Mouse (Mus musculus) midbrain, embryonic 11.5 days (tissue): ENCODE results near the gene Dab1. TPM values are rescaled to one million over a fixed set of nuclear protein-coding genes. Genes with fewer than 3 reads are reported as not detected.

Experiments used
- ATAC-seq: fragments of 200-750 bp; cut with Nextera tagmentation; 2 replicates; pipeline ENCODE4 v1.8.0; 2017; ENCODE audit warnings: moderate TSS enrichment, moderate library complexity; ENCODE audit not compliant: low FRiP score
- DNase-seq: peaks from one replicate; pipeline ENCODE4 v3.0.0; 2015; ENCODE audit warnings: low spot score; ENCODE audit errors: missing footprints
- H3K27ac ChIP-seq: fragments of 300-500 bp; sonication (generic); 2 replicates; pipeline ENCODE4 v1.5.1; 2014; ENCODE audit warnings: low read depth, low read length
- H3K27me3 ChIP-seq: fragments of 300-500 bp; sonication (generic); 2 replicates; pipeline ENCODE4 v1.6.1; 2014; ENCODE audit warnings: mild to moderate bottlenecking, low read length, moderate library complexity, mixed read lengths; ENCODE audit not compliant: control insufficient read depth, insufficient read depth
- H3K36me3 ChIP-seq: fragments of 300-500 bp; sonication (generic); 2 replicates; pipeline ENCODE4 v1.6.1; 2014; ENCODE audit warnings: mild to moderate bottlenecking, low read length, moderate library complexity, mixed read lengths; ENCODE audit not compliant: control insufficient read depth, insufficient read depth
- H3K4me1 ChIP-seq: fragments of 300-500 bp; sonication (generic); 2 replicates; pipeline ENCODE4 v1.6.1; 2014; ENCODE audit warnings: low read length; ENCODE audit not compliant: control insufficient read depth, insufficient read depth
- H3K4me2 ChIP-seq: fragments of 300-500 bp; sonication (generic); 2 replicates; pipeline ENCODE4 v1.6.1; 2014; ENCODE audit warnings: mild to moderate bottlenecking, moderate library complexity
- H3K4me3 ChIP-seq: fragments of 300-500 bp; sonication (generic); 2 replicates; pipeline ENCODE4 v1.5.1; 2014; ENCODE audit warnings: low read depth, low read length
- H3K9ac ChIP-seq: fragments of 300-500 bp; sonication (generic); 2 replicates; pipeline ENCODE4 v1.6.1; 2014; ENCODE audit warnings: low read length
- H3K9me3 ChIP-seq: fragments of 300-500 bp; sonication (generic); 2 replicates; pipeline ENCODE4 v1.6.1; 2016; ENCODE audit warnings: low read length; ENCODE audit not compliant: control insufficient read depth
- WGBS: fragments of 180-500 bp; shearing (Covaris S2); extraction: QIAGEN DNeasy Blood & Tissue Kit; methylation state at CpG from one replicate; pipeline ENCODE4 v1.1.7; 2014; 5-methylcytosine and 5-hydroxymethylcytosine counted together
- polyA plus RNA-seq: library from polyadenylated mRNA; unstranded; fragments of >200 nt; fragmentation: Nextera tagmentation; extraction: Ambion mirVana; gene quantifications from 2 replicates; pipeline ENCODE4 v1.2.1, GENCODE M21; 2014

Gene Dab1
- polyA plus RNA-seq, 1 experiment from 2014 or later = 43.2 TPM

DNA sequence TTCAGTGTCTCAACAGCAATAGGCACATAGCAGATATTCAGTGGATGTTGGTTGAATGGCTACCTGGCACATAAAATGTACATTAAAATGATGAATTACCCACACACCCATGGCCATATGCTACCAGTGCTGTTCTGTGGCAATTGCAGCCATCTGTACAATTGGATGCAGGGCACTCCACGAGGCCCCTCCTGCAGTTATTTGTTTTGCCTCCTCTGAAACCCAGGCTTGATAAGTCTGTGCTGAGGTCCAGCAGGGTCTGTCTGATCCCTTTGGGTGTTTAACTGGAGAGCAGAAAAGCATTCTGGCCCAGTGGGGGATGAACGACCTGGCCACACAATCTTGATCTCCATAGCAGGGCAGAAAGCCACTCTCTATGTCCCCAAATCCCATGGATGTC lies 796.3 kb downstream of the Dab1 start:
- Histone ChIP-seq H3K4me2 (no peak overlapping the region), H3K9me3 (no peaks in the 10 kb centered on the region), H3K4me3 (no peak overlapping the region), H3K36me3 (no peaks in the 10 kb centered on the region), H3K27ac (no peak overlapping the region), H3K27me3 (no peaks in the 10 kb centered on the region), H3K9ac (no peak overlapping the region), H3K4me1 (no peaks in the 10 kb centered on the region)
- no peak for ATAC-seq
- DNase-seq = no peak
- 41% methylated on average over 2 of the region's 2 CpGs for WGBS

DNA sequence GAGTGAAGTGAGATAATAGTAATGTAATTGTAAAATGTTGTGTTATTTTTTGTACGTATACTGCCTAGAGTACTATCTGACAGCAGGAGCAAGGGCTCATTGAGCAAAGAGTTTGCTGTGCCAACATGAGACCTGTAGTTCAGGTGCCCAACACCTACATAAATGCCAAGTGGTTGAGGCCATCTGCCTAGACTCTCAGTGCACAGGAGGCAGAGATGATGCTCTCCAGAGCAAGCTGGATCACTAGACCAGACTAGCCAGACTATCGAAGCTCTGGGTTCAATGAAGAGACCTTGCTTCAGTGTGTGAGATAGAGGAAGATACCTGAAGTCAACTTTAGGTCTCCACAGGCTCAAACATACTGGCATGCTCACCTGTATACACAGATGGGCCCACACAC lies 799.2 kb downstream of the Dab1 start:
- H3K36me3 ChIP-seq = no peaks in the 10 kb centered on the region
- no peaks in the 10 kb centered on the region for H3K9me3 ChIP-seq
- ATAC-seq (no peak), DNase-seq (no peak)
- no peaks in the 10 kb centered on the region for H3K27me3 ChIP-seq
- WGBS = 94% methylated on average over 2 of the region's 2 CpGs
- H3K4me1 ChIP-seq = no peaks in the 10 kb centered on the region
- no peak overlapping the region for H3K4me3 ChIP-seq
- H3K27ac ChIP-seq = no peak overlapping the region
- H3K4me2 ChIP-seq = no peak overlapping the region
- H3K9ac ChIP-seq = no peak overlapping the region

DNA sequence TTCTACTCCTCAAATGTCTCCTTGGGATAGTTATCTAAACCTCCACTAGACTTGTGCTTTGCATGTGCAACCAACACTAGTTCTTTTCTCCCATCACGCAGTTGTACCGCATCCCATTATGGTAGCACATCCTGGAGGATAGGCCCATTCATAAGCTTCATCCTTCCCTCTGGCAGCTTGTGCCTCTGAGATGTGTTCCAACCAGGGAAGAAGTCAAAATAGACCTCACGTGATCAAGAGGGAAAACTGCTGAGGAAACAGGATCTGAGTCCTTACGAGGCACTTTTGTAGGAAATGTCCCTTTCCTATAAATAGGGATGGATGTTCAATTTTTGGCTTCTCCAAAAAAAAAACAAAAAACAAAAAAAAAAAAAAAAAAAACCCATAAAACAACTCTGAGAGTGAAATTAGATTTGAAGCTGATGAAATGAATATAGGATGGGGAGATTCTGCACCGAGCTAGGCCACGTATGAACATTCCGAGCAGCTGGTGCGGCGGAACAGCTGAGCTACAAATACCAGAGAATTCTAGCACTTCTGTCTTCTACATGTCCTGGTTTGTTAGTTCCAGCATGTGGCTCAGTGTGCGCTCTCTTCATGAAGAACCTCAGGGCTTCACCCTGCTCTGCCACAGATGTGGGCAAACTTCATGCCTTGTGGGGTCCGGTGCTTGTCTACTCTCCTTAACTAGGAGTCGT lies 802.0 kb downstream of the Dab1 start:
- 95% methylated on average over 12 of the region's 12 CpGs for WGBS
- Histone ChIP-seq H3K27me3 (no peaks in the 10 kb centered on the region), H3K9me3 (no peaks in the 10 kb centered on the region), H3K4me1 (no peaks in the 10 kb centered on the region), H3K4me2 (no peak overlapping the region), H3K36me3 (no peaks in the 10 kb centered on the region), H3K9ac (no peak overlapping the region), H3K27ac (no peak overlapping the region), H3K4me3 (no peak overlapping the region)
- ATAC-seq (no peak), DNase-seq (no peak)

DNA sequence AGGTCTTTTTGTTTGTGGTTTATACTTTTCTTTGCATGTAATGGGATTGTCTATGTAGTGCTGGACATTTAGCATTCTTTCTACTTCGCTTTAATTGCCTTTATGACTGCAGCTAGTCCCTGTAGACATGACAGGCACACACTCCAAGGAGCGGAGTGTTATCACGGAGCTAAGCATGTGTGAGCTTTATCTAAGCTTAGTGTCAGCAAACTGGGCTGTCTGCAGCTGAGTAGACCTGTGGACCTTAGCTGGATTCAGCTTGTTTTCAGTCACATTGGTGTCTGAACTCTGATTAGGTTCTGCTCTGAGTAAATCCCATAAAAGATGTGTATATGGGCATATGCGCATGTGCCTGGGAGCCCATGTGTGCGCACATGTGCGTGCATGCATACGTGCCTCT lies 810.0 kb downstream of the Dab1 start:
- DNase-seq = no peak
- Histone ChIP-seq H3K36me3 (no peaks in the 10 kb centered on the region), H3K4me1 (no peaks in the 10 kb centered on the region), H3K27ac (no peak overlapping the region), H3K9ac (no peak overlapping the region), H3K4me3 (no peak overlapping the region), H3K9me3 (no peaks in the 10 kb centered on the region), H3K4me2 (no peak overlapping the region), H3K27me3 (no peaks in the 10 kb centered on the region)
- no peak for ATAC-seq
- 91% methylated on average over 7 of the region's 7 CpGs for WGBS

DNA sequence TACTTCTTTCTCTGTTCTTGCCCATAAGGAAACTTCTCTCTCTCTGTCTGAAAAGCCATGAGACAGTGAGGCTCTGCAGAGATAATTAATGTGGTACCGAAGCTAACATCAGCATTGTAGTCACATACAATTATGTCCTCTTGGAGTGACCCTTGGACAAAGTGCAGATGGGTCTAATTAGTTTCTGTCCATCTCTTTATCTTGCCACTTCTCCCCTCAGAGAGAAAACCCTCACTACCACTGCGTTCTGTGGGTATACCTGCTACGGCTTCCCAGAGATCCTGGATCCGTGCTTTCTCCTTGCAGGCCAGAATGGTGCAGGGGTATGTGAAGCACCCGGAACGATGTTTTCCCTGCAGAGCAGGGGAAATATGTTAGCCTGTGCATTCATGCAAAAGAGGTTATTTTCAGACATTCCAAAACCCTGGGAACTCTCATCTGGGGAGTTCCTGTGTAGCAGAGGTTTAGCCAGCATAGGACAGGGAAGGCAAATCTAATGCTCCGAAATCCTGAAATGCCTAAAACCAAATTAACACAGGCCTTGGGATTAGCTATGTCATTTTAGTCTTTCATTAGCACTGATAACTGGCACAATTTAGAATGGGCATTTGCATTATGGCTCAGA lies 812.2 kb downstream of the Dab1 start:
- Histone ChIP-seq H3K4me1 (no peaks in the 10 kb centered on the region), H3K27ac (no peak overlapping the region), H3K9me3 (no peaks in the 10 kb centered on the region), H3K4me3 (no peak overlapping the region), H3K27me3 (no peaks in the 10 kb centered on the region), H3K36me3 (no peaks in the 10 kb centered on the region), H3K9ac (no peak overlapping the region), H3K4me2 (no peak overlapping the region)
- WGBS = 78% methylated on average over 7 of the region's 7 CpGs
- ATAC-seq (no peak), DNase-seq (no peak)

DNA sequence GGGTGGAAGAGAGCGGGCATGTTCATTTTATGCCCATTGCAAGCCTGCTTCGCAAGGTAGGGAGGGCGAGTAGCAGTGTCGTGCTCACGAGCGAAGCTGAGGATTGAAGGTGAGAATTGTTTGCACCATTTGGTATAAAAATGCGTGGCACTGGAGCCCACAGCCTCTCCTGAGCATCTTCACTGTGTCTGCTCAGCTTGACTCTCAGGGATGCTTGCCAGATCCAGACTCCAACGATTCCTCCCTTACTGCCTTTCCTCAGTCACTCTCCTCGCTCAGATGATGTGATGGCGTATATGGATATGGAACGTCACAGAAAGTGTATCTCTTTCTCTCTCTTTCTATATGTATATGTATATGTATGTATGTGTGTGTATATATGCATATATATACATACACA lies 813.0 kb downstream of the Dab1 start:
- no peaks in the 10 kb centered on the region for H3K36me3 ChIP-seq
- no peak overlapping the region for H3K9ac ChIP-seq
- H3K4me1 ChIP-seq = no peaks in the 10 kb centered on the region
- DNase-seq (no peak), ATAC-seq (no peak)
- no peak overlapping the region for H3K27ac ChIP-seq
- no peak overlapping the region for H3K4me2 ChIP-seq
- H3K9me3 ChIP-seq = no peaks in the 10 kb centered on the region
- no peaks in the 10 kb centered on the region for H3K27me3 ChIP-seq
- no peak overlapping the region for H3K4me3 ChIP-seq
- WGBS = 91% methylated on average over 11 of the region's 11 CpGs

DNA sequence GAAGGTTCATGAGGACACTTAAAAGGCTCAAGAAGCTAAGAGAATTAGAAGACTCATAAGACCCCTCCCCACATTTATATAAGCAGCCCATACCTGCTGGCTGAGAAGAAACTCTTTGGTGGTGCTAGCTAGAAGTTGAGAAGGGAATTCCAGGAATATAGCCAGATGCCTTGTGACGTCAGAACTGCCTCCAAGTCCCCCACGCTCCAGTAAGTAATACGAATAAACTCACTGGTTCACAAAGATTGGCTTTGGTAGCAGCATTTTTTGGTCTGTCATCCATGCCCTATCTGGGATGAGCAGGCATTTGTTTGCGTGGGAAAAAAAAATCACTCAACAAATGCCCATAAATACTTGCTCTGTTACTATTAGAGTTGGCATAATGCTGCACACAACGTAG lies 816.6 kb downstream of the Dab1 start:
- Histone ChIP-seq H3K4me3 (no peak overlapping the region), H3K4me2 (no peak overlapping the region), H3K27ac (no peak overlapping the region), H3K36me3 (no peaks in the 10 kb centered on the region), H3K9me3 (no peaks in the 10 kb centered on the region), H3K4me1 (no peaks in the 10 kb centered on the region), H3K9ac (no peak overlapping the region), H3K27me3 (no peaks in the 10 kb centered on the region)
- DNase-seq (no peak), ATAC-seq (no peak)
- WGBS = 83% methylated on average over 5 of the region's 5 CpGs

DNA sequence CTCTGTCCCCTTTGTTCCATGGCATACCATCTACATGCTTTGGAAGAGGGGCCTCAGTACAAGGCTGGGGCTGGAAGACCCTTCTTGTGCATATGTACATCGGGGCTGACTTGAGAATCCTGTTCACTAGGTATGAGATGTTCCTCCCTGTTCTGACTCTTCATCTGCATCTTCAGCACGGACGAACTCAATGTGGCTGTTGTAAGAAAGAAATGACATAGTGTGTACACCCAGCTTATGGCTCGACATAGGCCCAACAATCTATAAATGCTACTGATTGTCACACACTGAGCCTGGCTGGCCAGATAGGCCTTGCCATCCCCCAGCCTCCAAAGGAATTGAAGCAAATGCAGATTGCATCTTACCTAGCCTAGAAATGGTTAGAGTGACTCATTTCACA lies 817.3 kb downstream of the Dab1 start:
- no peak for ATAC-seq
- H3K4me2 ChIP-seq = no peak overlapping the region

DNA sequence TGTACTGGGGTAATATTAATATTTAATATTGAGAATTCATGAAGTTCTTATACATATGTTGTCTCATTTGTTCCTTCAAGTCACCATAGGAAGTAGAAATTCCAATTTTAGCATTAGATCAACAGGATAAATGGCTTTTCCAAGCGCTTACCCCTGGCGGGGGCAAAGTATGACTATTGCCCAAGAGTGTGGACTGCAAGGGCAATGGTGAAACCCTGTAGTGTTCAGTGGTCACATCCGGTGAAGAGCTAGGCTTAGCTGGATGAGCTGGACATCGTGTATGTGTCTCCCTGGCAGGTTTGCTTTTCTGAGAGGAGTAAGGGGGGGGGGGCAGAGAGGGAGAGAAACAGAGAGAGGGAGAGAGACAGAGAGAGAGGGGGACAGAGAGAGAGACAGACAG lies 819.6 kb downstream of the Dab1 start:
- no peaks in the 10 kb centered on the region for H3K36me3 ChIP-seq
- no peak for ATAC-seq
- H3K9ac ChIP-seq = no peak overlapping the region
- peaks cover 2% of the 10 kb centered on the region; the same call in 1 of the 2 replicates for H3K4me1 ChIP-seq
- no peak overlapping the region for H3K27ac ChIP-seq
- no peak overlapping the region for H3K4me3 ChIP-seq
- 94% methylated on average over 4 of the region's 4 CpGs for WGBS
- no peak for DNase-seq
- H3K9me3 ChIP-seq = no peaks in the 10 kb centered on the region
- H3K4me2 ChIP-seq = no peak overlapping the region
- H3K27me3 ChIP-seq = no peaks in the 10 kb centered on the region

More for the DNA sequence above, 817.3 kb downstream of the Dab1 start:
- Histone ChIP-seq H3K9me3 (no peaks in the 10 kb centered on the region), H3K27me3 (no peaks in the 10 kb centered on the region), H3K36me3 (no peaks in the 10 kb centered on the region), H3K4me1 (no peaks in the 10 kb centered on the region), H3K4me3 (no peak overlapping the region), H3K9ac (no peak overlapping the region), H3K27ac (no peak overlapping the region)
- WGBS = 92% methylated on average over 4 of the region's 4 CpGs
- no peak for DNase-seq
